ENCODE assay signal across 8 mouse cellular contexts in the genomic region with DNA sequence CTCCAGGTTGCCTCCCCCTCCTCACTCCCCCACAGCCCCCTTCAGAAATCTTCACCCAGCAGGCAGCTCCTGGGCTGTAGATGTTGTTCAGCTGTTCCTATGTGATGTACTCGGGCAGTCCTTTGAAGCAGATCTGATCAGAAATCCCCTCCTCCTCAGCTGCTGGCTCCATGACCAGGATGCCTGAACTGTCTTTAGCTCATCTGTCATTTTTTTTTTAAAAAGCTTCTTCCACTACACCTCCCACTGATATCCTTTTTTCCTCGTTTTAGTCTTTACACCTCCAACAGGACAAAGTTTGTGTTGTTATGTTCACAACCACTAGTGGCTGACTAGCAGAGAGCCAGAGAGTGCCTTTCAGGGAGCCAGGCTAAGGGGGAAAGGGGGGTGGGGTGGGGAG.
DNase-seq lines count a peak whose midpoint lies in the region; ATAC-seq lines count a peak whose summit lies in the region.

No protein-coding gene starts in this region.

- H3K9ac ChIP-seq in heart, embryonic 11.5 days (ENCODE audit: low read depth, low read length), result no peak overlapping the region

- no peaks in the 10 kb centered on the region for H3K36me3 ChIP-seq in heart, embryonic 11.5 days (ENCODE audit: control insufficient read depth, insufficient read depth, low read length)
- H3K36me3 ChIP-seq in hindbrain, embryonic 10.5 days, result no peaks in the 10 kb centered on the region

- H3K9me3 ChIP-seq in heart, embryonic 11.5 days (replicated peaks; ENCODE audit: control insufficient read depth, low read length), result no peaks in the 10 kb centered on the region
- H3K9me3 ChIP-seq in hindbrain, embryonic 10.5 days, result no peaks in the 10 kb centered on the region

- peaks cover 10% of the 10 kb centered on the region for H3K27me3 ChIP-seq in heart, embryonic 11.5 days (ENCODE audit: control insufficient read depth, insufficient read depth, low read length)
- H3K27me3 ChIP-seq in hindbrain, embryonic 10.5 days (ENCODE audit: insufficient read depth, poor library complexity, severe bottlenecking), result peaks cover 39% of the 10 kb centered on the region

- H3K4me2 ChIP-seq in heart, embryonic 11.5 days, result peak overlapping the region; percentile 86

- peak overlapping the region; percentile 57 for H3K4me3 ChIP-seq in heart, embryonic 11.5 days (ENCODE audit: low read depth, low read length)
- H3K4me3 ChIP-seq in hindbrain, embryonic 10.5 days, result peak overlapping the region; percentile 73

- 2% methylated on average over 2 of the region's 2 CpGs for WGBS in heart, embryonic 11.5 days (ENCODE audit: insufficient replicate concordance)
- WGBS in hindbrain, embryonic 10.5 days, result 4% methylated on average over 2 of the region's 2 CpGs

- DNase-seq in heart, postnatal 10 days, result no peak
- peak; percentile 53 for DNase-seq in brain, adult 2 months (ENCODE audit: low read depth, low spot score)
- no peak for DNase-seq in hindbrain, embryonic 10.5 days (ENCODE audit: low spot score)
- peak; percentile 30 for DNase-seq in mesoderm, embryonic 11.5 days (ENCODE audit: low read depth, low spot score)
- DNase-seq in testis, postnatal 14 days (ENCODE audit: low spot score), result no peak
- no peak for DNase-seq in gastrocnemius, adult 8-10 months (ENCODE audit: low spot score in 2 of 2)

- no peak overlapping the region for H3K27ac ChIP-seq in heart, embryonic 11.5 days (ENCODE audit: low read depth, low read length)
- peak overlapping the region; percentile 91; the same call in 1 of the 2 replicates for H3K27ac ChIP-seq in hindbrain, embryonic 10.5 days

- intact Hi-C loops in heart, postnatal 10 days (cut with DNase I), result loop anchor here (10.0 kb wide), 2 partner anchors 116 to 1186 kb away; no protein-coding TSS in a partner anchor

- ATAC-seq in heart, embryonic 11.5 days (replicated peaks; ENCODE audit: insufficient number of reproducible peaks, low FRiP score, low TSS enrichment), result no peak
- ATAC-seq in monocyte, adult 5-6 weeks (replicated peaks; ENCODE audit: insufficient number of reproducible peaks, low FRiP score, low TSS enrichment, poor library complexity, severe bottlenecking), result no peak

- H3K4me1 ChIP-seq in heart, embryonic 11.5 days (ENCODE audit: control insufficient read depth, insufficient read depth, low read length), result peaks cover 46% of the 10 kb centered on the region
- peaks cover 25% of the 10 kb centered on the region for H3K4me1 ChIP-seq in hindbrain, embryonic 10.5 days (replicated peaks)

Comparison
In these comparisons a context has a peak if more than half of its experiments do, and no peak if none do; other contexts are left out.
1. DNase-seq: peak in brain, adult 2 months (single experiment) and mesoderm, embryonic 11.5 days (single experiment); none in heart, postnatal 10 days (0 of 2), hindbrain, embryonic 10.5 days (single experiment), testis, postnatal 14 days (single experiment) and gastrocnemius, adult 8-10 months (0 of 2).